Mouse (Mus musculus) myocyte (in vitro differentiated cells): ENCODE results near the gene Rilpl1.
"Not testable (repeated sequence)": the region's sequence is repeated elsewhere in the genome, so short reads cannot be mapped to it uniquely, and the experiment has no call there.

ENCODE experiments used
- POLR2AphosphoS2 ChIP-seq: IDR thresholded peaks from one replicate; pipeline ENCODE4 v1.6.1; 2011; ENCODE audit warnings: low read depth, control low read depth; ENCODE audit not compliant: insufficient read length
- USF1 ChIP-seq: IDR thresholded peaks from one replicate; pipeline ENCODE4 v1.6.1; 2011; ENCODE audit warnings: low read depth, mild to moderate bottlenecking, control low read depth, moderate library complexity

DNA sequence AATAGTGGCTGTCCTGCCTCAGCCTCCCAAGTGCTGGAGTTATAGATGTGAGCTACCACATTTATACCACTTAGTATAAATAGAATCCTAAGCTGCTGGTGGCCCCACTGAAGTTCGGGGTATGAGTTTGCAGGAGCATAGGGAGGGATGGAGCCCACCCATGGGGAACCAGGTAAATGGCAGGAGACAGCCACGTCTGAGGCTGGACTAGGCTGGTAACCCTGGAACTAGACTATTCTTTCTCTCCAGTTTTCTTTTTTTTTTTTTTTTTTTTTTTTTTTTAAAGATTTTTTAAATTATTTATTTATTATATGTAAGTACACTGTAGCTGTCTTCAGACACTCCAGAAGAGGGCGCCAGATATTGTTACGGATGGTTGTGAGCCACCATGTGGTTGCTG lies 31.2 kb downstream of the Rilpl1 start:
- not testable (repeated sequence) for TF ChIP-seq POLR2AphosphoS2, USF1
